Mouse (Mus musculus) megakaryocyte, embryonic 14.5 days (primary cell): ENCODE data around the gene Trmt1l. TPM values are rescaled to one million over a fixed set of nuclear protein-coding genes. Genes with fewer than 3 reads are reported as not detected.

ENCODE experiments used
- H3K27me3 ChIP-seq: replicated peaks from 2 replicates; pipeline ENCODE3; 2012; ENCODE audit warnings: inconsistent platforms
- H3K36me3 ChIP-seq: replicated peaks from 2 replicates; pipeline ENCODE3; 2012; ENCODE audit warnings: low read length, inconsistent platforms, mixed read lengths
- H3K4me1 ChIP-seq: 2 replicates; pipeline ENCODE4 v1.6.1; 2012; ENCODE audit warnings: inconsistent platforms
- H3K4me3 ChIP-seq: replicated peaks from 2 replicates; pipeline ENCODE3; 2012; ENCODE audit warnings: moderate library complexity, mild to moderate bottlenecking, inconsistent platforms
- H3K9me3 ChIP-seq: 2 replicates; pipeline ENCODE4 v1.6.1; 2012; ENCODE audit warnings: inconsistent platforms
- FLI1 ChIP-seq: IDR thresholded peaks from 2 replicates; pipeline ENCODE4 v1.6.1; 2012; ENCODE audit warnings: low read length, inconsistent platforms, mixed read lengths
- GATA1 ChIP-seq: IDR thresholded peaks from 3 replicates; pipeline ENCODE4 v1.6.1; 2012; ENCODE audit warnings: mixed read lengths, low read length, inconsistent platforms, borderline replicate concordance
- polyA plus RNA-seq: library from polyadenylated mRNA; stranded (reverse); fragments of >175 nt; gene quantifications from 2 replicates; pipeline ENCODE4 v1.2.3, GENCODE M21; 2012; ENCODE audit warnings: low replicate concordance; ENCODE audit not compliant: insufficient read depth

Gene Trmt1l
- polyA plus RNA-seq, 1 experiment = 5.1 TPM

DNA sequence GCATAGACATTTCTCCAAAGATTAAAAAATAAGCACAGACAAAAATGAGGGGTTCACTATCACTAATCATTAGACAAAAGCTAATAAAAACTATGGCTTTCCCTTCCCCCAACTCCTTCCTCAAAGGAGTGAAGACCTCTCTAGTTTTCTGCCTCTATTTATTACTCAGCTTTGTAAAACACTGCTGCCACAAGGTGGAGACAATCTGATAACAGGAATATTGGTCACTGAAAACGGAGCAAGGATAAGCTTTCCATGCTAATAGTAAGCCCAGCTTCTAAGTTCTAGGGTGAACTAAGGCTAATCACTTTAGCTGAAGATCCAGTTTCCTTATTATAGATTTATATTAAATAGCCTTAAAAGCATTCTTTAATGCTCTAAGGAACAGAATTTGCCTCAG, 64.1 kb downstream of the Trmt1l start:
- H3K4me1 ChIP-seq = peaks cover 60% of the 10 kb centered on the region
- no peak overlapping the region for H3K4me3 ChIP-seq
- peaks cover 7% of the 10 kb centered on the region for H3K36me3 ChIP-seq
- no peak for TF ChIP-seq FLI1
- TF ChIP-seq GATA1 = no peak
- no peaks in the 10 kb centered on the region for H3K27me3 ChIP-seq
- H3K9me3 ChIP-seq = no peaks in the 10 kb centered on the region

DNA sequence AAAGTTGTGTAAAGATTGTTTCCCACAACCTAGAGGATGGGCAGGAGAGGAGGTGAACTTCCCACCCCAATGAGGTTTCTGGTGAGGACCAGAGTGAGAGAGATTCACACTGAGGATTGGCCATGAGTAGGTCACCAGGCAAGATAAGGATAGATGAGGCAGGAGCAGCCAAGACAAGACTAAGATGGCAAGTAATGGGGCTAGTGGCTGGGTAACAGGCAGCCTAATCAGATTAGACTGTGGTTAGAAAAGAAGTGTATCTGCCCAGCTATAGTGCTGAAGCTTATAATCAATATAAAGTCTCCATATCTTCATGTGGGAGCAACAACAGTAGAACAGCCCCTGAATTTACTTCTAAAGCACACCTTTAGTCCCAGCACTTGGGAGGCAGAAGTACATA, 65.5 kb downstream of the Trmt1l start:
- H3K9me3 ChIP-seq = no peaks in the 10 kb centered on the region
- H3K36me3 ChIP-seq = peaks cover 2% of the 10 kb centered on the region
- peaks cover 70% of the 10 kb centered on the region for H3K4me1 ChIP-seq
- TF ChIP-seq FLI1 (no peak), GATA1 (no peak)
- H3K4me3 ChIP-seq = no peak overlapping the region
- no peaks in the 10 kb centered on the region for H3K27me3 ChIP-seq

DNA sequence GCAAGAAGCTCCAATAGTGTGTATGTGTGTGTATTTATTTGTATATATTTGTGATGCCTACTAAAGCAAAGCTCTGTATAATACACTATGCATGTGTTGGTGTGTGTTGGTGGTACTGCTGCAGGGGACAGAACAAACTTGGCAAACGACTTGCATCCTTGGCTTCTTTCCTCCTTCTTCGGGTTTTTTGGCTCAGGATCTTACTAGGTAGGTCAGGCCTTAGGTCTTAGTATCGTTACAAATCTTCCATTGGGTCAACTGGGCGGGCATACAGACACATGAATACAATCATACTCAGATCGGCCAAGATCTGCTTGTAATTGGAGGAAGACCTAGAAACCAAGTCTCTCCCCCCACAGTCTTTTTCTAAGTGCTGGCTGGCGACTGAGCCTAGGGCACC, 66.4 kb downstream of the Trmt1l start:
- H3K4me1 ChIP-seq = peaks cover 74% of the 10 kb centered on the region
- TF ChIP-seq FLI1 (no peak), GATA1 (no peak)
- no peaks in the 10 kb centered on the region for H3K27me3 ChIP-seq
- no peaks in the 10 kb centered on the region for H3K9me3 ChIP-seq
- H3K36me3 ChIP-seq = peaks cover 2% of the 10 kb centered on the region
- no peak overlapping the region for H3K4me3 ChIP-seq

DNA sequence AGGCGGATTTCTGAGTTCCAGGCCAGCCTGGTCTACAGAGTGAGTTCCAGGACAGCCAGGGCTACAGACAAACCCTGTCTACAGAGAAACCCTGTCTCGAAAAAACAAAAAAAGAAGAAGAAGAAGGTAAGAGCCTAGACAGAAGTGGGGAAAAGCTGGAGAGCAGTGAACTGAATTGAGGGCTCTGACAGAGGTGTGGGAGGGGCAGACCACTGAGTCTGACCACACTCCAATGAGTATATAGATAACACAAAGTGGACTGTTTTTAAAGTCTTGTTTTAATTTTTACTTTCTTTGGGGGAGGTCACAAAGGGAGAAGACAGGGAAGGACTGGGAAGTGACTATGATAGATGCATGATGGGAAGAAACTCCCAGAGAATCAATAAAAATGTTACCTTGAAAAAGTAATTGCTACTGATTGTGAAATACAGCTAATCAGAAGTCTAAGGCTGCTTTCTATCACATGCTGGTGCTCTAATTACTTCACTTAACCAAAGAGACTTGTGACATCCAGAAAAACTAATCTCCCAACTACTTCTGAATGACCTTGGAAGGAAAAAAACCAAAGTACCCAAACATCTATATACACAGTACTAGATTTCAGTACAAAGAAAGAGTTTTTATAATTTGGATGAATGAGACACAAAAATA, 67.4 kb downstream of the Trmt1l start:
- H3K4me3 ChIP-seq = no peak overlapping the region
- H3K27me3 ChIP-seq = no peaks in the 10 kb centered on the region
- H3K36me3 ChIP-seq = peaks cover 2% of the 10 kb centered on the region
- no peaks in the 10 kb centered on the region for H3K9me3 ChIP-seq
- no peak for TF ChIP-seq GATA1
- TF ChIP-seq FLI1 = no peak
- H3K4me1 ChIP-seq = peaks cover 66% of the 10 kb centered on the region

DNA sequence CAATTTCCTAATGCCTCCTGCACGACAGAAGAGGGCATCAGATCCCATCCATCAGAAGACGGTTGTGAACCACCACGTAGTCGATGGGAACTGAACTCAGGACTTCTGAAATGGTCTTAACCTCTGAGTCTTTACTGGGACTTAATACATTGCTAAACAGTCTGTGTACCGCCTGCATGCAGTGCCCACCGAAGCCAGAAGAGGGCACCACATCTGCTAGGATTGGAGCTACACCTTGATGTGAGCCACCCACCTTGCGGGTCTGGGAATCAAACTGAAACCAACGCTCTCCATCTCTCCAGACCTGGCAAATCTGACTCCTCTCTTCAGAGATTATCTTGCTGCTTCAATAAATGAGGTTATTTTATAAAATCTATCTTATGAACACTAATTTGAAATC, 68.7 kb downstream of the Trmt1l start:
- Histone ChIP-seq H3K27me3 (no peaks in the 10 kb centered on the region), H3K4me1 (peaks cover 53% of the 10 kb centered on the region), H3K36me3 (peaks cover 2% of the 10 kb centered on the region), H3K9me3 (no peaks in the 10 kb centered on the region), H3K4me3 (peak overlapping the region; percentile 62)
- TF ChIP-seq FLI1 = no peak

DNA sequence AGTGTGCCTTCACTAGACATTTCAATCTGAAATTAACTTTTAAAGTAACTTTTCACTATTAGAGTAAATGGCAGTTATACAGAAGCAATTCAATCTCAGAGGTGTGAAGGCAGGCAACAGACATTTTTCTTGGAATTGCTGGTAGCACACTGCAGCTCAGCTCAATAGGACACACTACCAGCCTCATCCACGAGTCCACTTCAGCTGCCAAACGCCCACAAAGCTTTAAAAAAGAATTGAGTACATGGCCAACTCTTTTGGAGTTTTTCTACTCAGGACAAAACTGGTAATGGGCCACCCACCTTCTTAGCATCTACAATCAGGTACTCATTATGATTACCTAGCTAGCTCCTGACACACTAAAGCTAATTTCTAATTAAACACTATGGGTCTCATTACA, 69.6 kb downstream of the Trmt1l start:
- Histone ChIP-seq H3K9me3 (no peaks in the 10 kb centered on the region), H3K36me3 (peaks cover 2% of the 10 kb centered on the region), H3K27me3 (no peaks in the 10 kb centered on the region), H3K4me3 (no peak overlapping the region), H3K4me1 (peaks cover 49% of the 10 kb centered on the region)
- TF ChIP-seq FLI1 (no peak), GATA1 (no peak)

DNA sequence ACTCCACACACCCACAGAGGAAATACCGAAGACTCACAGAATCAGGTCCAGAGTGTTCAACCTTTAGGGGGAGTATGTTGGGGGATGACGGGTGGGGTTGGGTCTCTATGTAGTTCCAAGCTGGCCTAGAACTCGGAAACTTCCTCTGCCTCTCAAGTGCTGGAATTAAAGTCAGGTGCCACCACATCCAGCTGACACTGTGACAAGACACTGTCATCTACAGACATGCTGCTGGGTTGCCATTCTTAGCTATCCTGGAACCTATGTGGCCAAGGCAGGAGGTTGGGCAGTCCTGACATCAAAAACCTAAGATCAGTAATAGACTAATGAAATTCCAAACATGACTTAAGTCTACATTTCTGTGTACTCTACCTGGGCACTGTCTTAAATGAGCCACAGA, 70.0 kb downstream of the Trmt1l start:
- no peaks in the 10 kb centered on the region for H3K9me3 ChIP-seq
- no peak for TF ChIP-seq GATA1
- TF ChIP-seq FLI1 = no peak
- H3K4me3 ChIP-seq = peak overlapping the region; percentile 65
- peaks cover 48% of the 10 kb centered on the region for H3K4me1 ChIP-seq
- peaks cover 2% of the 10 kb centered on the region for H3K36me3 ChIP-seq
- H3K27me3 ChIP-seq = no peaks in the 10 kb centered on the region

DNA sequence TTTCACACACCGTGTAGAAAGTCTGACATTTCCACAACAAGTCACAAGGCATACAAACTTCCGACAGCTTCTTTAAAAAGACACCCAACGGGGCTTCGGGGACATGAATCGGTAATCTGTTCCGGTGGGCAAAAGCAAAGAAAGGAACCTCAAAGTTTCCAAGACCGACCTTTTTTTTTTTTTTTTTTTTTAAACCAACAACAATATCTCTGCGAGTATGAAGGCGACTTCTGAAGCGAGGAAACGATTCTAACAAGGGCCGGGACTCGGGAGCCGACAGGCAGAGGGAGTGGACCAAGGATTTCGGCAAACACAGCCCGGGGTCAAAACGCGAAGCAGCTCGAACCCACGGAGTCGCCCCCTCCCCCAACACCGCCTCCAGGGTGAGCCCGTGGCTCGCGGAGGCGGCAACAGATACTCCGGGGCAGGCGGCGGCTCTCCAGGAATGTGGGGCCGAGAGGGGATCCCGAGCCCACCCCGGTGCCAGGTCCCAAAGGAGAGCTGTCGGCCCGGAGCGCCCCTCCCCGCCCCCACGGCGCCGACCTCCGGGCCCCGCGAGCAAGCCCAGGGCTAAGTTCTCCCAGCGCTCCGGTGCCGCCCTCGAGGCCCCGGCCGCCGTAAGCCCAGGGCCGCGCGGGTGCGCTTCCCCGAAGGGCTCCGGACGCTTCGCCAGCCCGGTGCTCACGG, 71.6 kb downstream of the Trmt1l start:
- Histone ChIP-seq H3K4me1 (peaks cover 38% of the 10 kb centered on the region), H3K27me3 (no peaks in the 10 kb centered on the region), H3K36me3 (peaks cover under 1% of the 10 kb centered on the region), H3K4me3 (peak overlapping the region; percentile 95), H3K9me3 (no peaks in the 10 kb centered on the region)
- TF ChIP-seq FLI1 (no peak), GATA1 (no peak)

DNA sequence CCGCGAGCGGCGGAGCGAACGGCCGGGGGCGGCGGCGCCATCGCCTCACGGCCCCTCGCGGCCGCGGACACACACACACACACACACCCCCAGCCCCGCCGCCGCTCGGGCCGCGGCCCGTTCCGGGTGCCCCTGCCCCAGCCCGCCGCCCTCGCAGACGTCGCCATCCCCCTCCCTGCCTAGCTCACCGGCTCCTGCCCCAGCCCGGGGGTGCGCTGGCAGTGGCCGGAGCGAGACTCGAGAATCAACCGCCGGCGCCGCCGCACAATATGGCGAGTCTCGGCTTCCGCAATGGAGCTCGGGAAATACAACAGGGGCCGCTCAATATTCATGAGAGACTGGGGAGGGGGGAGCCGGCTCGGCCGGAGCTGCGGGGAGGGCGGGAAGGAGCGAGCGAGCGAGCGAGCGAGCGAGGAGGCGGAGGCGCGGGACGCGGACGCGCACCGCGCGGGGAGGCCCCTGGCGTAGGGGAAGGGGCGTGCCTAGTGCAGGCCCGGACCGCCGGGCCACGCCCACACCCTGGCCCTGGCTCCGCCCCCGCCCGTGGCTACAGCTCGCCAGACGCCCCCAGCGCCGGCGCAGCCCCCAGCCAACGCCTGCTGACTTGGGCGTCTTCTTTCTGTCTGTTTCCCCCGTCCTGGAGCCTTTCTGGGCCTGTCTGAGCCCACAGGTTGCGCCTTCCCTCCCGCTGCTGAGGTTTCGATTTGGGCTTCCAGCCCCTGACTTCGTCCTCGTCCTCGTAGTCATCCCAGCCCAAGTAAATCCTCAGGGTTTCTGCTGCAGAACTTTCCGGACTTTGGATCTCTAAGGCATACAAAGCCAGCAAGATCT, 72.4 kb downstream of the Trmt1l start, which contains the start of gene Rnf2:
TSS of gene Rnf2 (minus strand) at position 425 of the 831 bp plus-strand sequence.
- TF ChIP-seq FLI1 = no peak
- no peak for TF ChIP-seq GATA1

More for the DNA sequence above, 72.4 kb downstream of the Trmt1l start, which contains the start of gene Rnf2:
- Histone ChIP-seq H3K9me3 (no peaks in the 10 kb centered on the region), H3K4me3 (peak within 1 kb of the TSS; percentile 95), H3K27me3 (no peaks in the 10 kb centered on the region), H3K4me1 (peaks cover 31% of the 10 kb centered on the region), H3K36me3 (no peaks in the 10 kb centered on the region)

Other genes starting within 250 kb of the Trmt1l start
- gene Gm47985, start 246.0 kb upstream of the Trmt1l start, polyA plus RNA-seq = not detected in 2 replicates
- 1.0 TPM in 1 of 2 replicates, not detected in the other for gene Gm8947, start 236.2 kb upstream of the Trmt1l start, polyA plus RNA-seq
- gene Gm47995, start 230.1 kb upstream of the Trmt1l start, polyA plus RNA-seq = not detected in 2 replicates
- gene 3110040M04Rik, start 224.4 kb upstream of the Trmt1l start, polyA plus RNA-seq = 5.9 TPM in 1 of 2 replicates, not detected in the other
- gene Gm47996, start 218.4 kb upstream of the Trmt1l start, polyA plus RNA-seq = not detected in 2 replicates
- 7.6 and 8.7 TPM in 2 replicates for gene Ivns1abp, start 84.1 kb upstream of the Trmt1l start, polyA plus RNA-seq
- 0.76 and 0.89 TPM in 2 replicates for gene Swt1, start 87 bp upstream of the Trmt1l start, polyA plus RNA-seq
- 4.2 and 10.2 TPM in 2 replicates for gene Rnf2, start 72.4 kb downstream of the Trmt1l start, polyA plus RNA-seq
- 0.41 and 1.0 TPM in 2 replicates for gene Fam129a, start 142.6 kb downstream of the Trmt1l start, polyA plus RNA-seq